Mouse (Mus musculus) MEL (cell line): ENCODE data around the gene Extl2. TPM values are rescaled to one million over a fixed set of nuclear protein-coding genes. Genes with fewer than 3 reads are reported as not detected.

ENCODE experiments used
- DNase-seq: peaks from one replicate; pipeline ENCODE4 v3.0.0; 2011; ENCODE audit warnings: low read depth, low spot score
- H3K27ac ChIP-seq: 2 replicates; pipeline ENCODE4 v1.5.1; 2012; ENCODE audit warnings: low read depth, mild to moderate bottlenecking, control low read depth, low read length, moderate library complexity; ENCODE audit not compliant: control insufficient read depth
- H3K27me3 ChIP-seq, 2 experiments: fragments of 150-350 bp in 1 of 2; sonication (generic) in 1 of 2; 2 replicates each; pipeline ENCODE4 v1.6.1; 2012; ENCODE audit warnings: low read length in 2 of 2, mild to moderate bottlenecking in 2 of 2, improper control_type of control experiment in 1 of 2, moderate library complexity in 1 of 2; ENCODE audit not compliant: insufficient read depth in 2 of 2, control insufficient read depth in 1 of 2
- H3K36me3 ChIP-seq, 2 experiments: 2 replicates each; pipeline ENCODE4 v1.6.1; 2012 to 2014; ENCODE audit warnings: low read length in 2 of 2, improper control_type of control experiment in 1 of 2, inconsistent platforms in 1 of 2, mild to moderate bottlenecking in 1 of 2; ENCODE audit not compliant: insufficient read depth in 2 of 2, control insufficient read depth in 1 of 2
- H3K4me1 ChIP-seq, 2 experiments: fragments of 150-350 bp in 1 of 2; sonication (generic) in 1 of 2; 2 replicates each; pipeline ENCODE4 v1.6.1; 2012; ENCODE audit warnings: low read length in 2 of 2, improper control_type of control experiment in 1 of 2, mild to moderate bottlenecking in 1 of 2; ENCODE audit not compliant: insufficient read depth in 2 of 2, control insufficient read depth in 1 of 2
- H3K4me3 ChIP-seq, 2 experiments: fragments of 150-350 bp in 1 of 2; sonication (generic) in 1 of 2; 2 replicates each; pipeline ENCODE4 v1.5.1; 2012; ENCODE audit warnings: low read depth in 2 of 2, low read length in 2 of 2, mild to moderate bottlenecking in 2 of 2, moderate library complexity in 2 of 2, control low read depth in 1 of 2, improper control_type of control experiment in 1 of 2; ENCODE audit not compliant: control insufficient read depth in 1 of 2, insufficient read depth in 1 of 2
- H3K79me2 ChIP-seq: 2 replicates; pipeline ENCODE4 v1.6.1; 2012; ENCODE audit warnings: mild to moderate bottlenecking, low read length, moderate library complexity; ENCODE audit not compliant: control insufficient read depth, poor library complexity, insufficient read depth
- H3K9ac ChIP-seq: 2 replicates; pipeline ENCODE4 v1.6.1; 2012; ENCODE audit warnings: low read depth, mild to moderate bottlenecking, control low read depth, low read length, moderate library complexity; ENCODE audit not compliant: control insufficient read depth, poor library complexity, severe bottlenecking
- H3K9me3 ChIP-seq: fragments of 150-350 bp; sonication (generic); replicated peaks from 2 replicates; pipeline ENCODE4 v1.6.1; 2012; ENCODE audit warnings: mild to moderate bottlenecking, low read length, improper control_type of control experiment, moderate library complexity; ENCODE audit not compliant: insufficient read depth
- CHD2 ChIP-seq: IDR thresholded peaks from 2 replicates; pipeline ENCODE4 v1.6.1; 2011; ENCODE audit warnings: low read length, improper control_type of control experiment
- EP300 ChIP-seq, 2 experiments: IDR thresholded peaks; 2 replicates each; pipeline ENCODE4 v1.6.1; 2011; ENCODE audit warnings: improper control_type of control experiment in 2 of 2, low read length in 2 of 2, low read depth in 1 of 2, mild to moderate bottlenecking in 1 of 2
- ETS1 ChIP-seq: IDR thresholded peaks from 2 replicates; pipeline ENCODE4 v1.6.1; 2012; ENCODE audit warnings: low read depth, mild to moderate bottlenecking, inconsistent platforms, low read length, improper control_type of control experiment, moderate library complexity
- GATA1 ChIP-seq: IDR thresholded peaks from 2 replicates; pipeline ENCODE4 v1.6.1; 2011; ENCODE audit warnings: low read depth, low read length, improper control_type of control experiment
- HCFC1 ChIP-seq: IDR thresholded peaks from 2 replicates; pipeline ENCODE4 v1.6.1; 2012; ENCODE audit warnings: low read depth, mild to moderate bottlenecking, inconsistent platforms, low read length, improper control_type of control experiment, moderate library complexity
- JUND ChIP-seq: IDR thresholded peaks from 2 replicates; pipeline ENCODE4 v1.6.1; 2011; ENCODE audit warnings: low read depth, mild to moderate bottlenecking, improper control_type of control experiment, low read length
- MAX ChIP-seq: IDR thresholded peaks from 2 replicates; pipeline ENCODE4 v1.6.1; 2011; ENCODE audit warnings: low read length, improper control_type of control experiment
- MAZ ChIP-seq: IDR thresholded peaks from 2 replicates; pipeline ENCODE4 v1.6.1; 2012; ENCODE audit warnings: low read depth, mild to moderate bottlenecking, inconsistent platforms, low read length, improper control_type of control experiment
- MEF2A ChIP-seq: IDR thresholded peaks from 2 replicates; pipeline ENCODE4 v1.6.1; 2014; ENCODE audit warnings: low read depth, mild to moderate bottlenecking, inconsistent platforms, low read length, improper control_type of control experiment; ENCODE audit not compliant: poor library complexity, insufficient replicate concordance, severe bottlenecking; ENCODE audit errors: extremely low read depth
- MXI1 ChIP-seq: IDR thresholded peaks from 2 replicates; pipeline ENCODE4 v1.6.1; 2011; ENCODE audit warnings: mild to moderate bottlenecking, low read depth, low read length, improper control_type of control experiment
- MYB ChIP-seq: IDR thresholded peaks from 2 replicates; pipeline ENCODE4 v1.6.1; 2011; ENCODE audit warnings: mild to moderate bottlenecking, low read depth, low read length, improper control_type of control experiment
- NELFE ChIP-seq: IDR thresholded peaks from 2 replicates; pipeline ENCODE4 v1.6.1; 2011; ENCODE audit warnings: low read depth, low read length, improper control_type of control experiment
- POLR2A ChIP-seq, 2 experiments: IDR thresholded peaks; 2 replicates each; pipeline ENCODE4 v1.6.1; 2011 to 2012; ENCODE audit warnings: low read length in 2 of 2, mild to moderate bottlenecking in 2 of 2, control low read depth in 1 of 2, improper control_type of control experiment in 1 of 2, low read depth in 1 of 2, moderate library complexity in 1 of 2; ENCODE audit not compliant: control insufficient read depth in 1 of 2, insufficient read depth in 1 of 2, poor library complexity in 1 of 2
- RAD21 ChIP-seq: IDR thresholded peaks from 2 replicates; pipeline ENCODE4 v1.6.1; 2011; ENCODE audit warnings: mild to moderate bottlenecking, low read depth, low read length, improper control_type of control experiment
- RCOR1 ChIP-seq: IDR thresholded peaks from 2 replicates; pipeline ENCODE4 v1.6.1; 2012; ENCODE audit warnings: low read depth, mild to moderate bottlenecking, inconsistent platforms, low read length, improper control_type of control experiment
- SIN3A ChIP-seq: IDR thresholded peaks from 2 replicates; pipeline ENCODE4 v1.6.1; 2012; ENCODE audit warnings: low read length, improper control_type of control experiment, inconsistent platforms
- SMC3 ChIP-seq: IDR thresholded peaks from 2 replicates; pipeline ENCODE4 v1.6.1; 2011; ENCODE audit warnings: low read depth, low read length, improper control_type of control experiment
- TAL1 ChIP-seq: IDR thresholded peaks from 2 replicates; pipeline ENCODE4 v1.6.1; 2012; ENCODE audit warnings: mild to moderate bottlenecking, inconsistent platforms, low read length, moderate library complexity, mixed read lengths
- ZC3H11A ChIP-seq: IDR thresholded peaks from 2 replicates; pipeline ENCODE4 v1.6.1; 2012; ENCODE audit warnings: low read depth, mild to moderate bottlenecking, inconsistent platforms, low read length, improper control_type of control experiment
- ZMIZ1 ChIP-seq: IDR thresholded peaks from 2 replicates; pipeline ENCODE4 v1.6.1; 2012; ENCODE audit warnings: low read depth, mild to moderate bottlenecking, inconsistent platforms, low read length, improper control_type of control experiment, moderate library complexity
- ZNF384 ChIP-seq: IDR thresholded peaks from 2 replicates; pipeline ENCODE4 v1.6.1; 2012; ENCODE audit warnings: low read depth, mild to moderate bottlenecking, inconsistent platforms, low read length, improper control_type of control experiment
- polyA plus RNA-seq, 2 experiments: library from polyadenylated mRNA; stranded (reverse) in 1 of 2; unstranded in 1 of 2; fragments of >175 nt in 1 of 2; fragments of >200 nt in 1 of 2; gene quantifications; 2 replicates each; pipeline versions ENCODE4 v1.2.1 to v1.2.4; 2012; ENCODE audit warnings: low replicate concordance in 2 of 2, low read depth in 1 of 2; ENCODE audit not compliant: insufficient read length in 2 of 2, insufficient read depth in 1 of 2, missing spikeins in 1 of 2
- total RNA-seq: library from RNA; depleted of rRNA; stranded (reverse); fragments of 300-350 nt; gene quantifications from 2 replicates; pipeline ENCODE4 v1.2.3, GENCODE M21; 2012

The Extl2 gene
- total and polyA plus RNA-seq, 3 experiments = 6.6 to 10.5 TPM; not detected in 1

- no peaks in the 10 kb centered on the region for H3K27me3 ChIP-seq
- peaks cover 9 to 17% of the 10 kb centered on the region in 2 experiments for H3K36me3 ChIP-seq
- H3K27ac ChIP-seq = no peak overlapping the region
- H3K79me2 ChIP-seq = no peaks in the 10 kb centered on the region
- no peaks in the 10 kb centered on the region for H3K9me3 ChIP-seq
- peaks cover 4 to 6% of the 10 kb centered on the region in 2 experiments; a peak in 3 of 4 replicates for H3K4me1 ChIP-seq
- H3K9ac ChIP-seq = no peak overlapping the region
- TF ChIP-seq ETS1 (0 out of 2 replicates have a peak, but pooled peaks have one; percentile 27), RAD21 (no peak), NELFE (no peak), MXI1 (no peak), GATA1 (peak; percentile 60; the same call in 1 of the 2 replicates), MYB (no peak), EP300 (IDR thresholded peaks at IDR 0.05; ENCODE audit: low read depth in 1 of 2, low read length in 2 of 2) (peak; percentile 28 to 70; a peak in 3 of 4 replicates), HCFC1 (no peak), RCOR1 (peak; percentile 62), SIN3A (no peak)
- no peak overlapping the region for H3K4me3 ChIP-seq
- peak; percentile 60 for DNase-seq
Observed at GRCm38 (mm10) chr3:115992103-115992502, 15.2 kb upstream of the Extl2 start.

- Histone ChIP-seq H3K4me1 (peaks cover 4 to 6% of the 10 kb centered on the region in 2 experiments; a peak in 3 of 4 replicates), H3K27me3 (no peaks in the 10 kb centered on the region)
- TF ChIP-seq MEF2A (no peak), MAX (no peak), MXI1 (no peak), NELFE (no peak), EP300 (IDR thresholded peaks at IDR 0.05; ENCODE audit: low read depth in 1 of 2, low read length in 2 of 2) (no peak), ZNF384 (no peak), CHD2 (no peak), GATA1 (no peak), ZMIZ1 (no peak), ZC3H11A (no peak), ETS1 (no peak), RAD21 (no peak), RCOR1 (no peak), JUND (no peak), SIN3A (no peak), MAZ (no peak), SMC3 (no peak), POLR2A (IDR thresholded peaks at IDR 0.05; ENCODE audit: control insufficient read depth in 1 of 2, insufficient read depth in 1 of 2, low read depth in 1 of 2, low read length in 2 of 2, poor library complexity in 1 of 2) (no peak), TAL1 (no peak)
- TF ChIP-seq, all 39 proteins: peak for 0
- no peaks in the 10 kb centered on the region for H3K9me3 ChIP-seq
- no peak overlapping the region for H3K27ac ChIP-seq
- no peak overlapping the region for H3K9ac ChIP-seq
- no peak for DNase-seq
- no peaks in the 10 kb centered on the region; the same call in 1 of the 2 replicates for H3K79me2 ChIP-seq
- no peak overlapping the region for H3K4me3 ChIP-seq
- peaks cover 9 to 16% of the 10 kb centered on the region in 2 experiments for H3K36me3 ChIP-seq
Observed at GRCm38 (mm10) chr3:115992588-115992987, 14.7 kb upstream of the Extl2 start.
